Mouse (Mus musculus): Measurements from ENCODE around the gene Dusp5.

- no peak for TF ChIP-seq CEBPB (IDR thresholded peaks at IDR 0.05; ENCODE audit: low read depth)
- no peak for TF ChIP-seq CTCF (IDR thresholded peaks at IDR 0.05; ENCODE audit: control insufficient read depth, insufficient read depth, insufficient read length)
- no peak for TF ChIP-seq USF1 (IDR thresholded peaks at IDR 0.05; ENCODE audit: low read depth)
- no peak for TF ChIP-seq MYOD1 (IDR thresholded peaks at IDR 0.05; ENCODE audit: control insufficient read depth, insufficient read length, low read depth)
Measured at GRCm38 (mm10) chr19:53531416-53531815, 2.5 kb downstream of the Dusp5 start.
